Mouse (Mus musculus) telencephalon, adult 2 months (tissue): ENCODE measurements around the gene Dst.
"Not testable (repeated sequence)": the region's sequence is repeated elsewhere in the genome, so short reads cannot be mapped to it uniquely, and the experiment has no call there.

Source experiments
- DNase-seq: peaks from one replicate; pipeline ENCODE4 v3.0.0-alpha.2; 2011; ENCODE audit warnings: low read depth, low spot score

The Dst gene

GRCm38 (mm10) chr1:34061078-34061477 is 153.1 kb downstream of the Dst start:
- no peak for DNase-seq

DNA sequence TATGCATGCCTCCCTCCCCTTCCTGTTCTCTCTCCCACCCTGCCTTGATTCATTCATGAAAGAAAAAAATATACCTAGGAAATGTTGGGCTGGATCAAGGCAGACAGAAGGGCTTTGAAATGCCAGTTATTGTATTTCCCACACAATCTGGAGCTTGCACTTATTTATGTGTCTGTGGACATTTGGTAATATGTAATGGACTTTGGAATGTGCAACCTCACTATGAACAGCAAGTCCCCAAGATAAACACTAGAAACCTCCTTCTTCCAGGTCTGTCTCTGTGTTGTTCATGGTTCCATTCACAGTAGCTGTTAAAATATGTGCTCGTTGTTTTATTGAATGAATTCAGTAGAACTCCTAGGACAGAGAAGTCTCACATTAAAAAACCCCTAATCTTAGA is 153.8 kb downstream of the Dst start:
- DNase-seq = no peak

DNA sequence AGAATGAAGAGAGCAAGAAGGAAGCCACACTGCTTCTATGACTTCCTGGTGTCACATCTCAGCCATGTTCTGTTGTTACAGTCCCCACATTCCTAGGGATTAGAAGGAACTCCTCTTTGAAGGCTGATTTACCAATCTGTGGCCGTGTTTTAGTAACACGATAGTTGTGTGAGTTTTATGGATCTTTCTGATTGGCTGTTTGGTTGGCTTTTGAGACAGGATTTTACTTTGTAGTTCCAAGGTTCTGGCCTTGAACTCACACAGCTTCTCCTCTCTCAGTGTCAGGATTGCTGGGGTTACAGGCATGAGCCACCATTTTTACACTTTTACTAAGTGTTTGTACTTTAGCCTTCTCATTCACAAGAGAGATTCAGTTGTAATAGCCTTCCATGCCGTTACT is 155.9 kb downstream of the Dst start:
- DNase-seq = no peak

DNA sequence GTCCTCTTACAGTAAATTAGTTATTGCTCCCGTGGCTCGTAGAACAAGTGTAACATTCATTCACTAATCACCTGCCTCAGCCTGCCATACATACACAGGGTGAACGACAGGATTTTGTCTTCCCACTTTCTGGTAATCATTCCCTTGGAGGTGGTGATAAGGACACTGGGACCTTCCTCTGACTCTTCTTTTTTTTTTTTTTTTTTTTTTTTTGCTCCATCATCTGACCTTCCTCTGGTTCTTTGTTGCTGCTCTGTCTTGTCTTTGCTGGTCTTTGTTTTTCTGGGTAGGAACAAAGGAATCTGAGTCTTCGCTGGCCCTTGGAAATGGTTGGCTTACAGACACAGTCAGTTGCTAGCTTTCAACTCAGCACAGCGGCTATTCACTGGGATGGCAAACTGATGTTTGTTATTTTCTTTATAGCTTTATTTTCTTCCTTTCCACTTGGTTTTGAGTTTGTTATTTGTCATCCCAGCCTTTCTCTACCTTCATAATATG is 157.6 kb downstream of the Dst start:
- DNase-seq = no peak

DNA sequence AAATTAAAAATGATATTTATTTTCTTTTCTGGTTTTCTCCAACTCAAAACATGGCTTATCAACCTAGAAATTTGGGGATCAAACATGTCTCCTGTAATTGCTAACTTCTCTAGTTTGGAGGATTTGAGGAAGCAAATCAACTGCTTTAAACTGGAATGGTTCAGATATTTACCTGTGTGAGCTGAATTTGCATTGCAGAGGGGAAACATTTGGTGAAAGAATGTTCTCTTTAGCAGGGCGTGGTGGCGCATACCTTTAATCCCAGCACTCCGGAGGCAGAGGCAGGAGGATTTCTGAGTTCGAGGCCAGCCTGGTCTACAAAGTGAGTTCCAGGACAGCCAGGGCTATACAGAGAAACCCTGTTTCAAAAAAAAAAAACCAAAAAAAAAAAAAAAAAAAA is 158.4 kb downstream of the Dst start:
- not testable (repeated sequence) for DNase-seq

DNA sequence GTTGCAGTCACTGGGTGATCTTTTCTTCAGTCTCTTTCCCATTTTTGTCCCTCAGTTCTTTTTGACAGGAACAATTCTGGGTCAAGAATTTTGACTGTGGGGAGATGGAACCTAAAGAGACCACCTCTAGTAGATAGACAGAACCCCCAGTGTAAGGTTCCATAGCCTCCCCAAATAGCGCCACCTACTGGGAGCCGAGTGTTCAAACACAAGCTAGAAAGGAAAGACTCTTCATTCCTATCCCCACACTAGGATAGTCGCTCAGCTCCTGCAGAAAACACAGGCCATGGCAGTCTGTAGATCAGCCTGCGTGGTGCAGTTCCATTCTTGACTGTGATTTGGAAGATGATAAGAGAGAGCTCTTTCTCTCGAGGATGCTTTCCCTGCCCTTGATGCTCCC is 160.3 kb downstream of the Dst start:
- DNase-seq = no peak

GRCm38 (mm10) chr1:34069514-34070290 is 161.7 kb downstream of the Dst start:
- no peak for DNase-seq

GRCm38 (mm10) chr1:34070474-34070873 is 162.4 kb downstream of the Dst start:
- DNase-seq = no peak

GRCm38 (mm10) chr1:34070991-34071639 is 163.1 kb downstream of the Dst start:
- DNase-seq = no peak

DNA sequence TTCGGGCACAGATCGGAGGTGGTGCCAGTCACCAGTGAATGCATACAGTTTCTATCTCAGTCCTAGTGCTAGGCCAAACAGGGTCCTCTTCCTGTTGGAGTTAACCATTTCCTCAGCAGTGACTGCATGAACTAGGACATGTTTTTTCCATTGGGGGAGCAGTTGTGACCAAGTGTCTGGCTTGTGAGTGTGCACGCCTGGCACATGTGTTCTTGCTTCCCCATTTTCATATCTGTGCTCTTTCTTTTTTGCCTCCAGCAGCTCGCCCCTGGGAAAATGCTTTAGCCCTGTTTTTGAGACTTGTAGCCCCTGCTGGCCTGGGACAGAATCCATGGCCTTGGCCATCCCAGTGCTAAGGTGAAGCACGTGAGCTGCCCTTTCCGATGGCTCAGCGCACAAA is 164.2 kb downstream of the Dst start:
- no peak for DNase-seq

- DNase-seq = no peak
Observed at GRCm38 (mm10) chr1:34073436-34074169, 165.6 kb downstream of the Dst start.

DNA sequence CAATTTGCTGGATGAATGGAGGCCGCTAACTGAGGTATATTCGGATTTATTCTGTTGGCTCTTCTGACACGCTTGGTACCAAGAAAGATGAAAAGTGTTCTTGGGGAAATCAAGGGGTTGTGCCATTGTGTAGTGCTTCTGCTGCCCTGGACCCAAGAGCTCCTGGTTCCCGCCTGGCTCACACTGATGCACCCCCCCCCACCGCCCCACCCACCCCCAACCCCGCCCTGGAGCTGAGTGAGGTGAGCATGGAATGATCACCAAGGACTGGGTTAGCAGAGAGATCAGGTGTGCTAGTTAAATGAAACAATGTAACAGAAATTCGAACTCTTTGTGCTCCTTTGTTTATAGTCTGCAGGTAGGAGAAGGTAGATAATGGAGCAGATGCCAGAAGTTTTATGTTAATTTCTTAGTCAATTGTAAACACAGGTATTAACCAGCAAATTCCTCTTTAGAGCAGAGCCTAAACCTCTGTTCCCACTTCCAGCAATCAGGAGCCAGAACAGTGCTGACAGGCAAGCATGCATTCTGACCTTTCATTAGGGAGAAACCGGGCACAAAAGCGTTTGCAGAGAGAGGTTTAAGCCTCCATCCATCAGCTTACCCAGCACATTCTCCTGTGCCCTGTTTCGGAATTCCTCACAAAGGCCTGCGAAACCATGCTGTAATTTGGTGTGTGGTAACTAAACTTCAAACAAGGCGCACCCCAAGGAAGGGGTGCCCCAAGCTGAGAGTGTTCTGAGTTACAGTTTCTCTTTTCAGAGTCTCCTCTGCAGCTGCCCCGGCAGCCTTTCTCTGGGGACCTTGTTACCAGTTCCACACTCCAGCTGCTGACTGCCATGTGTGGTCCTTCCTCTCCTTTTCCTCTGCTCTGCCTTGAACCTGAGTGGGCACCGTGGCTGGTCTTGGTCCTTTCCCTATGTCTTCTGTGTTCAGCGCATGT is 166.5 kb downstream of the Dst start:
- no peak for DNase-seq

DNA sequence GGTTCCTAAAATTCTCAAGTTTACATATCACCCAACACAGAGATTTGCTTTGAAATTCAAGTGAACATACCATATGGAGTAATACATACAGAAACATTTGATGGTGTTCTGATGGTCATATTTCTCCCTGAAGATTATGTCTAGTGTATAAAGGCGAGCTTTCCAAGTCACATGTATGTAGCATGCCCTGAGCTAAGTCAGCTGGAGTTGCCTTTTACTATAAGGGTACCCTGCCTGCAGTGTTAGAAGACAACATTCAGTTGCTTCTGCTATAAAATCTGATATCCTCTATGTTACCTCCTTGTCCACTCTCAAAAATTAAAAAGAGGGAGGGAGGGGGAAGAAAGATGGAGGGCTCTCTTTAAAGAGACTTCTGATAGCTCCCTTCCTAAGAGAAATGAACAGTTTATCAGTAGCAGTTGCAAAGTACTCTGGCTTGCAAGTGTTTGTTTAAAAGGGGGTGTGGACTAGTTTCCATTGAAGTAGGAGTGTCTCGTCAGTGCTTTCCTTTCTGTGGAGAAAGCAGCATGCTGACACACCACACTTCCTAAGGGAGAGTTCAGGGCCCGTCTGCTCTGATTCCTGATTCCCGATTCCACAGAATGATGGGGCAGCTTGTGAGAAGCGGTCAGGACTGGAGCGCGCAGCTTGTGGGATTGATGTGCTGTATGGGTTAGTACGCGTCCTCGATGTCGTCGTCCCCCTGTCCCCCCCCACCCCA is 168.8 kb downstream of the Dst start:
- no peak for DNase-seq

DNA sequence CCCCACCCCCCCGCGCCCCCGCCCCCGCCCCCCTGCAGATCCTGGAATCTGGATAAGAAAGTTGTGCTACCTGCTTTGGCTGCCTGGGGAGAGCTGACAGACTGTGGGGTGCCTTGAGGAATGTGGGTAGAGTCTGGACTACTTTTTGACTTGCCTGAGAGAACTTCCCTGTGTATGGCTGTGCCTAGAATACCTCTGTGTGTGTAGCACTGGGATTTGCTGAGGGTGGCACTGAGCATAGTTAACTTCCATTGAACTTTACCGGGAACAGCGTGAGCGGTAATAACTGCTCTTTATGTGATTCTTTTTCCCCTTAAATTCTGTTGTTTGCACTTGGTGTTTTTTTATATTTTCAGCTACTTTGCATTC is 169.4 kb downstream of the Dst start:
- DNase-seq = no peak

GRCm38 (mm10) chr1:34077941-34078340 is 169.9 kb downstream of the Dst start:
- no peak for DNase-seq

DNA sequence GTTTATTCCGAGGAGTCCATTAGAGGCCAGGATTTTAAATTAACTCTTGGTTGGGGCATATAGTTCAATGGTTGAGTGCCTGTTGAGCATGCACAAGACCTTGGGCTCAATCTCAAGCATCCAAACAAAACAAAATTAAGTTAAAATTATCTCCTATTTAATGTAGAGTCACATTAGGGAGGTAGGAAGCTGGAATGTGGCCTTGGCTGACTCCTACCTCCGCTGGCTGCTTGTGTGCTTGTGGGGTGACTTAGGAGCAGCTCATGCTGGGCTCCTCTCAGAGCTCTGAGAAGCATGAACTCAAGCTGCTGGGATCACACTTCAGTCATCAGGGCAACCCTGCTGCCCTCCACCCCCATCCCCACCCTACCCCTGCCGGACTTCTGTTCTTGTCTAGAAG is 181.0 kb downstream of the Dst start:
- DNase-seq = no peak

DNA sequence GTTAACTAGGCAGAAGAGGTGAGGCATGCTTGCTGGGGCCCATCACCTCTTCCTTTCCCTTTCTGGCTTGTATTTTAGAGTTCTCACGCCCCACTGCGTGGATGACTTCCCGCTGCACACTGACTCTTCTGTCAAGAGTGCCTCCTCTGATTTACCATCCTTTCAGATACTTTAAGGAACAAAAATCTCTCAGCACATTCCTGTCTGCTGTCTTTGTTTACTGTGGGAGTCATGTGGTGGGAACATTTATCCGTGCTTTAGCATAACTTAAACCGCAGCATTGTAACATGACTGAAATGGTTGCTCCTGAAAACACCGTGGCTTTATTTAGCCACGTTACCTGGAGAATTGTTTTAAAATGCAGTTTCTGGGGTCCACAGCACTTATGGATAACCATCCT is 182.7 kb downstream of the Dst start:
- DNase-seq = no peak

- no peak for DNase-seq
Observed at GRCm38 (mm10) chr1:34093652-34094051, 185.6 kb downstream of the Dst start.

DNA sequence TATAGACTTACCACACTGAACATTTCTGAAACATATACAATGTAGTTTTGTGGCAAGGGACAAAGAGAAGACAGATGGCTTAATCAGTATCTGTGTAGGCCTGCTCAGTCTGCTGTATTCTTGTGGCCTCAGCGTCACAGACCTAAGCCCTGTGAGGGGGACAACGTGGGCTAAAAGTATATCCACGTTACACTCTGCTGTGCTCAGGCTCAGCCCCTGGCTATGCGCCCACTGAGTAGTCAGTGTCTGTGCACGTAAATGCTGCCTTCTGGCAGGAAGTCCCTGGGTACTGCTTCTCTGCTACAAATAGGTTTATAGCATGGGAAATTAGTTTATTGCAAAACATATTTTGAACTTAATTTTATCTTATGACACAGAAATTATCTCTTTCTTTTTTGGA is 186.3 kb downstream of the Dst start:
- no peak for DNase-seq

- DNase-seq = no peak
Observed at GRCm38 (mm10) chr1:34095173-34095572, 187.1 kb downstream of the Dst start.

DNA sequence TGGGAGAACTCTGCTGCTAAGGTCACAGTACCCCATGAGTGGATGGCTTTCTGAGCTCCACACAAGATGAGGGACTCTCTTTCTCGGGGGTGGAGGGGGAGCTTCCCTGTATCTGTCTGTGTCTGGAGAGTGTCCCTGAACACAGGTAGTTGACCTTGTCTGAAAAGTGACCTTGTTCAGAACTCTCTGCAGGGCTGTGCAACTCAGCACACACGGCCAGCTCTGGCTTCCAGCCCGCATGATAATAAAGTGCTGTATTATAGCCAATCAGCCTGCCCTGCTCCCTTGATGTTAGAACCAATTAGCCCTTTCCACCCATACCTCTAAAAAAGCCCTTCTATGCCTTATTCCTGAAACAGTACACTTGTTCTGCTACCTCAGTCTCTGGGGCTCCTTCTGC is 188.9 kb downstream of the Dst start:
- no peak for DNase-seq
